8 mouse cellular contexts compared by ENCODE assay signal in the genomic region with DNA sequence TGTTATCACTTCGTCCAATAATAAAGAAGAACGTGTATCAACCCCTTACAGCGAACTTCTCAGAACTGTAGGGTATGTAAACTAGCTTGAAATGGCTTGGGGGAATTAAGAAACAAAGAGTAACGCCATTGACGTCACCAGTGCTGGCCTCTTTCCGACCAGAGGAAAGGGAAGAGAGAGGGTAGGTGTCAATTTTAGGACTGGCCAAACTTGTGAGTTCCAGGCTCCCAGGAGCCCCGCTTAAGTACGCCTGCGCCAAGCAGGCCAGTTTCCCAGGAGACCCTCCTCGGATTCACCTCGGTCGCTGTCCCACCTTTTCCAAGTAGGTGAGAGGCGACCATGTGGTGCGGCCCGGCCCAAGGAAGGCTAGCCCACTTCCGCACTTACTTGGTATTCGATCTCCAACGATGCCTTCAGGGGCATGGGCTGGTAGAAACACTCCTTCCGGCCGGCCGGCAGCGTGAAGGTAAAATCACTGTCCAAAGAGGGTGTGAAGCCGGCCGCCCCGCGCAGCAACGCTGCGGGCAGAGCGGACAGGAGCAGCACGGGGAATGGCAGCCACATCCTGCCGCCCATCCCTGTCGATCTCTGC. TPM values are rescaled to one million over a fixed set of nuclear protein-coding genes. Genes with fewer than 3 reads are reported as not detected.
DNase-seq lines count a peak whose midpoint lies in the region; ATAC-seq lines count a peak whose summit lies in the region.

No protein-coding gene starts in this region.

- no peaks in the 10 kb centered on the region for H3K27me3 ChIP-seq in liver, embryonic 12.5 days (replicated peaks)

- peak; percentile 5 to 24 for DNase-seq in gastrocnemius, adult 8-10 months (ENCODE audit: low spot score in 2 of 2)
- no peak for DNase-seq in gastrocnemius, postnatal 10 days
- DNase-seq in monocyte, adult 2 months (ENCODE audit: low read depth in 1 of 2, low spot score in 2 of 2), result peak; percentile 16 to 56
- DNase-seq in right cerebral cortex, postnatal 36 days (ENCODE audit: low spot score in 2 of 2), result no peak

- H3K27ac ChIP-seq in liver, embryonic 12.5 days, result peak overlapping the region; percentile 91

- H3K4me1 ChIP-seq in liver, embryonic 12.5 days, result peaks cover 21% of the 10 kb centered on the region

- peak overlapping the region; percentile 94 for H3K4me3 ChIP-seq in liver, embryonic 12.5 days

- WGBS in liver, embryonic 12.5 days (ENCODE audit: insufficient replicate concordance), result 0% methylated on average over 32 of the region's 32 CpGs

- peaks cover 15% of the 10 kb centered on the region for H3K36me3 ChIP-seq in liver, embryonic 12.5 days

- H3K4me2 ChIP-seq in liver, embryonic 12.5 days, result peak overlapping the region; percentile 96

- H3K9ac ChIP-seq in liver, embryonic 12.5 days, result peak overlapping the region; percentile 85

- H3K9me3 ChIP-seq in liver, embryonic 12.5 days (replicated peaks), result no peaks in the 10 kb centered on the region

- peak; percentile 8 for ATAC-seq in activated CD4-positive, CD25-positive, alpha-beta regulatory T cell, adult 4 months
- ATAC-seq in erythroid progenitor cell, adult 5-6 weeks (replicated peaks; ENCODE audit: low FRiP score, poor library complexity, severe bottlenecking), result peak; percentile 70
- ATAC-seq in hematopoietic stem cell, adult 5-6 weeks (replicated peaks in 1 of 2; ENCODE audit: insufficient read depth in 1 of 2, low FRiP score in 2 of 2, low TSS enrichment in 1 of 2, low read depth in 1 of 2, poor library complexity in 2 of 2, severe bottlenecking in 2 of 2), result peak; percentile 43 to 60
- ATAC-seq in liver, embryonic 12.5 days, result peak; percentile 46

RNA-seq across cellular contexts. Expression of a gene that starts 0.5 kb away (rescaled TPM):
- 10 to 100 TPM; 22.9 to 31.5 (median 26.8) TPM for total RNA-seq in gastrocnemius, adult 8-10 months (2022)
- total RNA-seq in gastrocnemius, postnatal 10 days (2021), result 10 to 100 TPM; 18.7 to 21.3 TPM
- polyA plus RNA-seq in activated CD4-positive, CD25-positive, alpha-beta regulatory T cell, adult 4 months (2017; shearing (Covaris generic)), result 100 to 1,000 TPM; 104 to 110 TPM
- 16.6 and 29.3 TPM in 2 replicates for total RNA-seq in erythroid progenitor cell, adult 5-6 weeks (2015; ENCODE audit: low replicate concordance)
- 11.2 and 13.2 TPM in 2 replicates for total RNA-seq in erythroid progenitor cell, adult 5-6 weeks (2017; ENCODE audit: low replicate concordance)
- 101 and 106 TPM in 2 replicates for total RNA-seq in hematopoietic stem cell, adult 5-6 weeks (2017)
- polyA plus RNA-seq in liver, embryonic 12.5 days (2016; fragmentation: Nextera tagmentation; extraction: Ambion mirVana), result 27.6 and 29.3 TPM in 2 replicates

RNA-seq across cellular contexts. Expression of a gene that starts 0.7 kb away (rescaled TPM):
- under 1 TPM in 1 of 4 experiments, not detected in 3; 0.17 TPM for total RNA-seq in gastrocnemius, adult 8-10 months (2022)
- 1 to 10 TPM in 1 of 2 experiments, under 1 TPM in 1; 0.92 to 1.4 TPM for total RNA-seq in gastrocnemius, postnatal 10 days (2021)
- 1 to 10 TPM; 3.2 to 3.3 TPM for polyA plus RNA-seq in activated CD4-positive, CD25-positive, alpha-beta regulatory T cell, adult 4 months (2017; shearing (Covaris generic))
- 45.3 and 53.3 TPM in 2 replicates for total RNA-seq in erythroid progenitor cell, adult 5-6 weeks (2015; ENCODE audit: low replicate concordance)
- 53.3 and 93.4 TPM in 2 replicates for total RNA-seq in erythroid progenitor cell, adult 5-6 weeks (2017; ENCODE audit: low replicate concordance)
- total RNA-seq in hematopoietic stem cell, adult 5-6 weeks (2017), result 21.1 and 25.6 TPM in 2 replicates
- 7.1 and 9.3 TPM in 2 replicates for polyA plus RNA-seq in liver, embryonic 12.5 days (2016; fragmentation: Nextera tagmentation; extraction: Ambion mirVana)

Comparison
In these comparisons a context has a peak if more than half of its experiments do, and no peak if none do; other contexts are left out.
1. DNase-seq: peak in gastrocnemius, adult 8-10 months (2 of 2) and monocyte, adult 2 months (2 of 2); none in gastrocnemius, postnatal 10 days (single experiment) and right cerebral cortex, postnatal 36 days (0 of 2).
2. ATAC-seq: peak in every context shown above with its lines; median percentile 70 in erythroid progenitor cell, adult 5-6 weeks; 52 in hematopoietic stem cell, adult 5-6 weeks; 46 in liver, embryonic 12.5 days; 8 in activated CD4-positive, CD25-positive, alpha-beta regulatory T cell, adult 4 months.